Mouse (Mus musculus) limb, embryonic 12.5 days (tissue): ENCODE measurements around the gene Tekt2. TPM values are rescaled to one million over a fixed set of nuclear protein-coding genes. Genes with fewer than 3 reads are reported as not detected.

ENCODE experiments used
- ATAC-seq: fragments of 200-750 bp; cut with Nextera tagmentation; 2 replicates; pipeline ENCODE4 v1.8.0; 2017; ENCODE audit warnings: low read depth, moderate TSS enrichment; ENCODE audit not compliant: insufficient number of reproducible peaks, insufficient read depth, low FRiP score, low TSS enrichment
- H3K27ac ChIP-seq: fragments of 300-500 bp; sonication (generic); 2 replicates; pipeline ENCODE4 v1.5.1; 2016; ENCODE audit warnings: mild to moderate bottlenecking, moderate library complexity
- H3K27me3 ChIP-seq: fragments of 300-500 bp; sonication (generic); 2 replicates; pipeline ENCODE4 v1.6.1; 2016; ENCODE audit warnings: mild to moderate bottlenecking, moderate library complexity
- H3K36me3 ChIP-seq: fragments of 300-500 bp; sonication (generic); 2 replicates; pipeline ENCODE4 v1.6.1; 2016; ENCODE audit warnings: mild to moderate bottlenecking, moderate library complexity
- H3K4me1 ChIP-seq: fragments of 300-500 bp; sonication (generic); replicated peaks from 2 replicates; pipeline ENCODE4 v1.6.1; 2016
- H3K4me2 ChIP-seq: fragments of 300-500 bp; sonication (generic); 2 replicates; pipeline ENCODE4 v1.6.1; 2016; ENCODE audit warnings: mild to moderate bottlenecking, moderate library complexity
- H3K4me3 ChIP-seq: fragments of 300-500 bp; sonication (generic); replicated peaks from 2 replicates; pipeline ENCODE4 v1.5.1; 2016; ENCODE audit warnings: mild to moderate bottlenecking
- H3K9ac ChIP-seq: fragments of 300-500 bp; sonication (generic); replicated peaks from 2 replicates; pipeline ENCODE4 v1.6.1; 2016; ENCODE audit warnings: mild to moderate bottlenecking, moderate library complexity
- H3K9me3 ChIP-seq: fragments of 300-500 bp; sonication (generic); 2 replicates; pipeline ENCODE4 v1.6.1; 2016; ENCODE audit warnings: mild to moderate bottlenecking, moderate library complexity
- WGBS: fragments of 180-500 bp; shearing (Covaris S2); methylation state at CpG from one replicate; pipeline ENCODE4 v1.1.7; 2016; 5-methylcytosine and 5-hydroxymethylcytosine counted together
- polyA plus RNA-seq: library from polyadenylated mRNA; unstranded; fragments of >200 nt; fragmentation: Nextera tagmentation; extraction: Ambion mirVana; gene quantifications from 2 replicates; pipeline ENCODE4 v1.2.1, GENCODE M21; 2016

Gene Tekt2
- polyA plus RNA-seq, 1 experiment from 2014 or later, result 13.6 TPM

GRCm38 (mm10) chr4:126309211-126309921, 16.1 kb downstream of the Tekt2 start:
- no peak overlapping the region for H3K27ac ChIP-seq
- peak overlapping the region; percentile 50 for H3K4me2 ChIP-seq
- H3K4me3 ChIP-seq, result peak overlapping the region; percentile 30
- H3K27me3 ChIP-seq, result 0 out of 2 replicates have a peak, but pooled peaks cover 3% of the 10 kb centered on the region
- no peaks in the 10 kb centered on the region for H3K36me3 ChIP-seq
- ATAC-seq, result peak; percentile 77
- WGBS, result 11% methylated on average over 20 of the region's 20 CpGs
- H3K9ac ChIP-seq, result no peak overlapping the region
- H3K9me3 ChIP-seq, result peaks cover 5% of the 10 kb centered on the region; the same call in 1 of the 2 replicates
- H3K4me1 ChIP-seq, result peaks cover 23% of the 10 kb centered on the region

- Histone ChIP-seq H3K4me1 (peaks cover 14% of the 10 kb centered on the region), H3K4me2 (no peak overlapping the region), H3K36me3 (no peaks in the 10 kb centered on the region), H3K9me3 (peaks cover 5% of the 10 kb centered on the region; the same call in 1 of the 2 replicates), H3K9ac (no peak overlapping the region), H3K4me3 (no peak overlapping the region), H3K27ac (no peak overlapping the region), H3K27me3 (peaks cover 18% of the 10 kb centered on the region)
- WGBS, result 4% methylated on average over 2 of the region's 2 CpGs
- no peak for ATAC-seq
Measured at GRCm38 (mm10) chr4:126306827-126307226, 18.7 kb downstream of the Tekt2 start.

GRCm38 (mm10) chr4:126306058-126306457, 19.4 kb downstream of the Tekt2 start:
- Histone ChIP-seq H3K9ac (no peak overlapping the region), H3K4me1 (peaks cover 22% of the 10 kb centered on the region), H3K36me3 (no peaks in the 10 kb centered on the region), H3K27ac (no peak overlapping the region), H3K4me2 (no peak overlapping the region), H3K27me3 (peaks cover 25% of the 10 kb centered on the region), H3K9me3 (peaks cover 5% of the 10 kb centered on the region; the same call in 1 of the 2 replicates), H3K4me3 (no peak overlapping the region)
- ATAC-seq, result no peak
- 89% methylated on average over 6 of the region's 6 CpGs for WGBS

DNA sequence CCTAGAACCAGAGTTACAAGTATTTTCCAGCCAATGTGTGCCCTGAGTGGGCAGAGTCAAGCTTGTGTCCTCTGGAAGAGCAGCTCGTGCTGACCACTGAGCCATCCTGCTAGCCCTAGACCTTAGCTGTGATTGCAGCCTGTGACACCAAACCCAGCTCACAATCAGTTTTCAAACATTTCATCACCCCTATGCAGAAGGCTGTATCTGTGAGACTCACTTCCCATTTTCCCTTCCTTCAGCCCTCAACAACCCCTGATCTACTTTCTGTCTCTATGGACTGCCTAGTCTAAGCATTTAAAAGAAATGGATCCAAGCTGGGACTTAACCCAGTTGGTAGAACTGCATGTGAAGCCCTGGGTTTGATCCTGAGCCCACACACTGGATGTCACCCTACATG, 20.1 kb downstream of the Tekt2 start:
- peaks cover 28% of the 10 kb centered on the region for H3K4me1 ChIP-seq
- no peaks in the 10 kb centered on the region for H3K36me3 ChIP-seq
- no peak overlapping the region for H3K9ac ChIP-seq
- H3K27ac ChIP-seq, result no peak overlapping the region
- no peak for ATAC-seq
- no peak overlapping the region for H3K4me2 ChIP-seq
- H3K27me3 ChIP-seq, result peaks cover 32% of the 10 kb centered on the region
- peaks cover 5% of the 10 kb centered on the region; the same call in 1 of the 2 replicates for H3K9me3 ChIP-seq
- no peak overlapping the region for H3K4me3 ChIP-seq
- 91% methylated on average over 1 of the region's 1 CpGs for WGBS

GRCm38 (mm10) chr4:126303877-126304276, 21.6 kb downstream of the Tekt2 start:
- H3K4me1 ChIP-seq, result peaks cover 26% of the 10 kb centered on the region
- peaks cover 5% of the 10 kb centered on the region; the same call in 1 of the 2 replicates for H3K9me3 ChIP-seq
- no peaks in the 10 kb centered on the region for H3K36me3 ChIP-seq
- ATAC-seq, result no peak
- H3K4me3 ChIP-seq, result no peak overlapping the region
- peaks cover 43% of the 10 kb centered on the region for H3K27me3 ChIP-seq
- no peak overlapping the region for H3K27ac ChIP-seq
- WGBS, result 52% methylated on average over 4 of the region's 4 CpGs
- H3K9ac ChIP-seq, result no peak overlapping the region
- H3K4me2 ChIP-seq, result no peak overlapping the region

- peak overlapping the region; percentile 45 for H3K4me3 ChIP-seq
- peaks cover 35% of the 10 kb centered on the region for H3K4me1 ChIP-seq
- H3K9me3 ChIP-seq, result peaks cover 5% of the 10 kb centered on the region; the same call in 1 of the 2 replicates
- ATAC-seq, result 0 out of 2 replicates have a peak, but pooled peaks have one; percentile 28
- peak overlapping the region; percentile 75 for H3K27ac ChIP-seq
- no peaks in the 10 kb centered on the region for H3K36me3 ChIP-seq
- peak overlapping the region; percentile 45; the same call in 1 of the 2 replicates for H3K9ac ChIP-seq
- WGBS, result 4% methylated on average over 27 of the region's 27 CpGs
- H3K4me2 ChIP-seq, result peak overlapping the region; percentile 89
- H3K27me3 ChIP-seq, result peaks cover 61% of the 10 kb centered on the region
Measured at GRCm38 (mm10) chr4:126301584-126302309, 23.7 kb downstream of the Tekt2 start.

DNA sequence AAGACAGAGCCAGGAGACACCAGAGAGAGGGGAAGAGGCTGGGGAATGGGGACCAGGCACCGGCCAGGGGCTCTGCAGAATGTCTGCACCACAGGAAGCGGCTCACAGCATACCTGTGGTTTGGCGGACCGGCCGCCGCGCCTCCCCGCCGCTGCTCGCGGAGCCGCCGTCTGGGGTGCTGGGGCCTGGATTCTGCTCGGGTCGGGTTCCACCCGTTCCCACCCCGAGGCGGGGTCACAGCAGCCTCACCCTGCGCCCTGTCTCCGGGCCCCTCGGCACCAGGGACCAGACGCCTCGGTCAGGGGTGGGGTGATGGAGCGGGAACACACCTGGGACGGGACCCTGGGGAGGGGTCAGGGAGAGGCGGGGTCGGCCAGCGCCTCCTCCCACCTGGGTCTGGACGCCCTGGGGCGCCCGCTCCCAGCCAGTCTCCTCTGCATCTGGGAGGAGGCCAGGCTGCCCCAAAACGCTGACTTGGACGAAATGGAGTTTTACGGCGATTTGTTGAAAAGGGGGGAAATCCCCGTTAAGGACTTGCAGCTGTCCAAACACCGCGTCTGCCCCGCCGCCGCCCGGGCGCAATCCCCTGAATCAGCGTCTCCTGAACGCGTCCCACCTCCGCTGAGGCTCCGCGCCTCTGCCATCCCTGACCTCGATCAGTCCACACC, 24.4 kb downstream of the Tekt2 start:
- peak; percentile 61; the same call in 1 of the 2 replicates for ATAC-seq
- peaks cover 65% of the 10 kb centered on the region for H3K27me3 ChIP-seq
- peaks cover 3% of the 10 kb centered on the region; the same call in 1 of the 2 replicates for H3K9me3 ChIP-seq
- H3K4me2 ChIP-seq, result peak overlapping the region; percentile 89
- H3K27ac ChIP-seq, result peak overlapping the region; percentile 75
- H3K4me1 ChIP-seq, result peaks cover 41% of the 10 kb centered on the region
- H3K9ac ChIP-seq, result peak overlapping the region; percentile 45
- WGBS, result under 1% methylated on average over 50 of the region's 50 CpGs
- H3K4me3 ChIP-seq, result peak overlapping the region; percentile 45
- H3K36me3 ChIP-seq, result no peaks in the 10 kb centered on the region

DNA sequence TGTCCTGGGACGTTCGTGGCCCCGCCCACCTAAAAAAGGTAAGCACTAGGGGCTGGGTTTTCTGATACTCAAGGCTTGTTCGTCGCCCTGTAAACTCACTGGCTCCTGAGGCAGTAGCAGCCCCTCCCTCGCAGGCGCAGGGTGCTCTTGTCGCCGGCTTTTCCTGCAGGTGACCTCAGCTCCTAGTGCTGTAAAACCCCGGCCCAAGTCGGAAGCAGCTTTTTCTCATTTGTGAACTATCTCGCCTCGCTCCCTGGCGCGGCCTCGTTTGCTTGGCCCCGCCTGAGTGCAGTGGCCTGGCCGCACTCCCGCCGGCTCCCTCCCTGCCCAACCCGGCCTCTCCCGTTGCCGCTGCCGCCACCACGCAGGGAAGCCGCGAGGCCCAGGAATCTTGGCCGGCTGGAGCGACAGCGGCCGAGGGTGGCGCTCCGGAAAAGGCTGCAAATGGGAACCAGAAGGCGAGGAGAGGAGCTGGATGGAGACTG, 28.8 kb downstream of the Tekt2 start:
- peak overlapping the region; percentile 55 for H3K9ac ChIP-seq
- peak overlapping the region; percentile 77 for H3K27ac ChIP-seq
- H3K9me3 ChIP-seq, result no peaks in the 10 kb centered on the region
- H3K4me2 ChIP-seq, result peak overlapping the region; percentile 74
- H3K27me3 ChIP-seq, result peaks cover 55% of the 10 kb centered on the region
- H3K4me3 ChIP-seq, result peak overlapping the region; percentile 35
- ATAC-seq, result no peak
- no peaks in the 10 kb centered on the region for H3K36me3 ChIP-seq
- under 1% methylated on average over 34 of the region's 34 CpGs for WGBS
- peaks cover 34% of the 10 kb centered on the region for H3K4me1 ChIP-seq

- WGBS, result 38% methylated on average over 4 of the region's 4 CpGs
- Histone ChIP-seq H3K9me3 (no peaks in the 10 kb centered on the region), H3K36me3 (no peaks in the 10 kb centered on the region), H3K4me1 (peaks cover 33% of the 10 kb centered on the region), H3K9ac (no peak overlapping the region), H3K4me3 (no peak overlapping the region), H3K27ac (peak overlapping the region; percentile 77; the same call in 1 of the 2 replicates), H3K27me3 (peaks cover 50% of the 10 kb centered on the region), H3K4me2 (peak overlapping the region; percentile 74; the same call in 1 of the 2 replicates)
- no peak for ATAC-seq
Measured at GRCm38 (mm10) chr4:126295937-126296336, 29.6 kb downstream of the Tekt2 start.

- Histone ChIP-seq H3K4me3 (no peak overlapping the region), H3K27ac (no peak overlapping the region), H3K36me3 (no peaks in the 10 kb centered on the region), H3K4me1 (peaks cover 28% of the 10 kb centered on the region), H3K9ac (no peak overlapping the region), H3K9me3 (no peaks in the 10 kb centered on the region), H3K27me3 (peaks cover 47% of the 10 kb centered on the region), H3K4me2 (no peak overlapping the region)
- WGBS, result 72% methylated on average over 6 of the region's 6 CpGs
- no peak for ATAC-seq
Measured at GRCm38 (mm10) chr4:126295152-126295551, 30.3 kb downstream of the Tekt2 start.
